Mouse (Mus musculus) lung, embryonic 15.5 days (tissue): Measurements from ENCODE around the gene Krt81. TPM values are rescaled to one million over a fixed set of nuclear protein-coding genes. Genes with fewer than 3 reads are reported as not detected.

Source experiments
- ATAC-seq: fragments of 200-750 bp; cut with Nextera tagmentation; 2 replicates; pipeline ENCODE4 v1.8.0; 2017; ENCODE audit warnings: moderate number of reproducible peaks, borderline replicate concordance; ENCODE audit not compliant: low FRiP score, low TSS enrichment; ENCODE audit errors: extremely low read depth
- H3K27ac ChIP-seq: fragments of 300-500 bp; sonication (generic); 2 replicates; pipeline ENCODE4 v1.5.1; 2015; ENCODE audit warnings: moderate library complexity, mild to moderate bottlenecking, inconsistent platforms
- H3K27me3 ChIP-seq: fragments of 300-500 bp; sonication (generic); 2 replicates; pipeline ENCODE4 v1.6.1; 2015; ENCODE audit warnings: inconsistent platforms
- H3K36me3 ChIP-seq: fragments of 300-500 bp; sonication (generic); 2 replicates; pipeline ENCODE4 v1.6.1; 2015; ENCODE audit warnings: inconsistent platforms
- H3K4me1 ChIP-seq: fragments of 300-500 bp; sonication (generic); 2 replicates; pipeline ENCODE4 v1.6.1; 2015; ENCODE audit warnings: inconsistent platforms
- H3K4me2 ChIP-seq: fragments of 300-500 bp; sonication (generic); 2 replicates; pipeline ENCODE4 v1.6.1; 2015; ENCODE audit warnings: inconsistent platforms, mild to moderate bottlenecking, moderate library complexity
- H3K4me3 ChIP-seq: fragments of 300-500 bp; sonication (generic); 2 replicates; pipeline ENCODE4 v1.5.1; 2015; ENCODE audit warnings: mild to moderate bottlenecking, inconsistent platforms
- H3K9ac ChIP-seq: fragments of 300-500 bp; sonication (generic); 2 replicates; pipeline ENCODE4 v1.6.1; 2015; ENCODE audit warnings: inconsistent platforms
- H3K9me3 ChIP-seq: fragments of 300-500 bp; sonication (generic); 2 replicates; pipeline ENCODE4 v1.6.1; 2016; ENCODE audit warnings: inconsistent platforms
- WGBS: fragments of 180-500 bp; shearing (Covaris S2); methylation state at CpG from one replicate; pipeline ENCODE4 v1.1.7; 2015; 5-methylcytosine and 5-hydroxymethylcytosine counted together
- polyA plus RNA-seq: library from polyadenylated mRNA; unstranded; fragments of >200 nt; fragmentation: Nextera tagmentation; extraction: Ambion mirVana; gene quantifications from 2 replicates; pipeline ENCODE4 v1.2.1, GENCODE M21; 2015

Gene Krt81
- polyA plus RNA-seq, 1 experiment from 2014 or later, result not detected

DNA sequence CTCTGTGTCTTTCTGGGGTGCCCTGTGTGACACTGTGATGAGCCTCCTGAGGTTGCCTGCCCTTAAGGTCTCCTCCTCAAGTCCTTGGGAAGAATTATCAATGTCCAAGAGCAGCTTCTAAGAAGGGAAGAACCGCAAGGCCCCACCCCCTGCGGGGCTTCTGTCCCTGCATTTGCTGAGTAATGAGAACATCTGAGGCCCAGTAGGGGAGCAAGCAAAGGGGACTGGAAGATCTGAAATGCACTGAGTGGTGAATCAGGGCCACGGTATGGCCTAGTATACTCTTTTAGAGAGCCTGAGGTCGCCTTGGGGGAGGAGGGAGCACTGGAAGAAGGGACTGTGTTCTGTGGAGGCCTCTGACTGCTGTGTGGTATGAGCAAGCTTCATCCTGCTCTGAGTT is 18.5 kb upstream of the Krt81 start:
- H3K9me3 ChIP-seq, result no peaks in the 10 kb centered on the region
- 34% methylated on average over 4 of the region's 4 CpGs for WGBS
- no peak overlapping the region for H3K27ac ChIP-seq
- H3K36me3 ChIP-seq, result no peaks in the 10 kb centered on the region
- no peak for ATAC-seq
- H3K4me2 ChIP-seq, result no peak overlapping the region
- H3K27me3 ChIP-seq, result peaks cover 17% of the 10 kb centered on the region
- H3K4me3 ChIP-seq, result no peak overlapping the region
- peaks cover 4% of the 10 kb centered on the region for H3K4me1 ChIP-seq
- H3K9ac ChIP-seq, result no peak overlapping the region

DNA sequence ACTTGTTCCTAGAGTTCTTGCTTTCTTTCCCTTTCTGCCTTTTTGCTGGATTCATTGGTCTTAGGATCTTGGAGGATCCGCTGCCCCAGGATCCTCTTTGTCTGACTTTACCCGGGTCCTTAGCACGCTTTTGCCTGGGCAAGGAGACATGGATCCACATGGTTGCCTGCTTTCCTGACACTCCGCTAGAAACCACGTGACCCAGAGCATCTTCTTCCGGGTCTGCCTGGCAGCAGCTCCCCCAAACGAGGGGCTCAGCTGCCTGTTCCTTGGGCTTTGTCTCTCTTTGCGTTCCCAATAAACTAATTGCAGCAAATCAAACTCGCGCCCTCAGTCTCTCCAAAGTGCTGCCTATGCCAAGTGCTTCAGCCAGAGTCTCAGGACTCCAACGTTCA is 16.1 kb upstream of the Krt81 start:
- Histone ChIP-seq H3K4me1 (peaks cover 4% of the 10 kb centered on the region), H3K4me2 (peak overlapping the region; percentile 54), H3K27me3 (peaks cover 17% of the 10 kb centered on the region), H3K4me3 (no peak overlapping the region; the same call in 1 of the 2 replicates), H3K9me3 (no peaks in the 10 kb centered on the region), H3K9ac (no peak overlapping the region), H3K27ac (no peak overlapping the region), H3K36me3 (no peaks in the 10 kb centered on the region)
- 27% methylated on average over 11 of the region's 11 CpGs for WGBS
- ATAC-seq, result no peak

DNA sequence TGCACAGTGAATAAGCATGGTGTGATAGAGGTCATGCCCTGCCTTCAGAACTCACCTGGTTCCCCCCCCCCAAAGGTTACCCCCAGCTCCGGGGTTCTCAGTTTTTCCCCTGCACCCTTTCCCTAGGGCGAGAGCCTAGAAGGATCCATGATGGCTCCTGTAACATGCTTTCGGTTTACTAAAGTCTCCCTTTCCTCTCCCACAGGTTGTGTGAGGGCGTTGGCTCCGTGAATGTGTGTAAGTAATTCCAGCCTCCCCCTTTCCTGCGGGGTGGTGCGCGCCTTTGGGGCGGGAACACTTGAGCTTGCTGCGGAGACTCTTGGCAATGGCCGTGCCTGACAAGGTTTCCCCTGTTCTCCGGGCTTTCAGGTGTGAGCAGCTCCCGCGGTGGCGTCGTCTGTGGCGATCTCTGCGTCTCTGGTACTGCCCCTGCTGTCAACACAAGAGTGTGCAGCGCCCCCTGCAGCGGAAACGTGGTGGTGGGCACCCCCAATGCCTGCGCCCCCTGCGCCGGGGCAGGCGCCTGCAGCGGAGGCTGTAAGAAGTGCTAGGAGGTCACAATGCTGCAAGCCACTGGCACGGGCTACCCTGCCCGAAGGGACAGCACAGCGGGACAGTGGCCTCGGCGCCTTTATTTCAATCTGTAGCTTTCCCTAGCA is 15.6 kb upstream of the Krt81 start:
- H3K27ac ChIP-seq, result no peak overlapping the region
- no peak for ATAC-seq
- peak overlapping the region; percentile 54 for H3K4me2 ChIP-seq
- H3K9me3 ChIP-seq, result no peaks in the 10 kb centered on the region
- H3K4me3 ChIP-seq, result peak overlapping the region; percentile 22
- peaks cover 17% of the 10 kb centered on the region for H3K27me3 ChIP-seq
- H3K36me3 ChIP-seq, result no peaks in the 10 kb centered on the region
- peaks cover 4% of the 10 kb centered on the region for H3K4me1 ChIP-seq
- H3K9ac ChIP-seq, result no peak overlapping the region
- WGBS, result 4% methylated on average over 31 of the region's 31 CpGs

DNA sequence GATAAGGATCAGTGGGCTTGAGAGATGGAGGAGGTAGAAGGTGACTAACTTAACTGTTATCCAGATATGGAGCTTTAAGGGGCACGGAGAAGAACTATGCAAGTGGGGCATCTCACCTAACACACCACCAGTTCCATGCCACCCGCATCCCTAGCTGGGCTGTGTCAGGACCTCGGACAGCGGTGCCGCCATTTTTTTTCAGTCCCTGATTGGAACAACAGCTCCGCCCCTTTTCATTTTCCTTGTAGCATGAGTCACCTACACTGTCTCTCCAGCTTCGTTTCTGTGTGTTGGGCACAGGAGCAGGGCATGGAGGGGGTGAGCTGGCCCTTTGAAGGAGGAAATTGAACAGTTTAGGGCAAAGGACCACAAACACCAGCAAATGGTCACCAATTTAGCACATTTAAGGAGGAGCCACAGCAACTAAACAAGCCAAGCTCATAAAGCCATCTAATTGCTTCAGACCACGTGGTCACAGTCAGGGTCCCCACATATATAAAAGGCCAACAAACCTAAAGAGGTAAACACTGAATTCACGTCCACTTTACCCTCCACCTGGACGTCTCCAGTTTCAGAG is 9.5 kb upstream of the Krt81 start, which contains the start of gene Krt86:
Gene Krt86, plus strand, starts transcription at position 527 of the 577 bp plus-strand sequence.
- Histone ChIP-seq H3K4me1 (no peaks in the 10 kb centered on the region), H3K9me3 (no peaks in the 10 kb centered on the region), H3K36me3 (no peaks in the 10 kb centered on the region), H3K4me3 (no peak within 1 kb of the TSS), H3K27ac (no peak within 1 kb of the TSS), H3K9ac (no peak within 1 kb of the TSS), H3K27me3 (0 out of 2 replicates have a peak, but pooled peaks cover 5% of the 10 kb centered on the region), H3K4me2 (no peak within 1 kb of the TSS)
- WGBS, result 23% methylated on average over 10 of the region's 10 CpGs
- ATAC-seq, result no peak

DNA sequence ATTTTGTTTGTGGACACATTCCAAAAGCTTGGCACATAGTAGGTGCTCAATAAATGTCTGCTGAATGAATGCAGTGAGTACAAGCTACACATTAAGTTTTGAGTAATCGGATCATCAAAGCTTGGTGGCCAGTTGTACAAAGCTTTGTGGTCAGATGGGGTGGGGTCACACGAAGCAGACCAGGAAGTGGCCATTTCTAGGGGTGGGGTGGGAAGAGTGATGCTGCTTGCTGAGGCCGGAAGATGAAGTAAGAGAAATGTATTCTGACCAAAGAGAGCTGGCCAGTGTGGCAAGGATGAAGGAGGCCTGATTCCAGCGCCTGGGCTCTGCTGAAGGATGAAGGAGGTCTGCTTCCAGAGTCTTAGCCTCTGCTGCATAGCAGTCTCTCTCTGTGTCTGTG is 5.5 kb upstream of the Krt81 start:
- Histone ChIP-seq H3K9ac (no peak overlapping the region), H3K36me3 (no peaks in the 10 kb centered on the region), H3K4me3 (no peak overlapping the region), H3K4me2 (no peak overlapping the region), H3K27me3 (no peaks in the 10 kb centered on the region), H3K9me3 (no peaks in the 10 kb centered on the region), H3K27ac (no peak overlapping the region), H3K4me1 (no peaks in the 10 kb centered on the region)
- WGBS, result 74% methylated on average over 4 of the region's 4 CpGs
- ATAC-seq, result no peak

DNA sequence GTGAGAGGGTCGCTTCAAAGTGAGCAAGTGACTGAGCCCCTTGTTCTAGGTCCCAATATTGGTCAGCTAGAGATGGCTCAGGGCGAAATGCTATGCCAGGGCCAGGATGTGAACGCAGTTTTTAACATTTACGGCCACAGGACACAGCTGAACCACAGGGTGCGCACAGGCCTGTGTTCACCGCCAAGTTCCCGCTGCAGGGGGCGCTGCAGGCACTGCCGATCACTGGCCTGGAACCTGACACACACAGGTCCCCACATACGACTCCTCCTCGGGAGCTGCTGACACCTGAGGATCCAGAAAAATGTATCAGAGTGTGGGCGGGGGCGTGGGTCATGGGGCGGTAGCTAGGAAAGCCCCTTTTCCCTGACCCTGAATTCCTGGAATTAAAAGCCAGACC is 4.3 kb downstream of the Krt81 start:
- Histone ChIP-seq H3K4me3 (no peak overlapping the region), H3K4me2 (no peak overlapping the region), H3K9ac (no peak overlapping the region), H3K4me1 (0 out of 2 replicates have a peak, but pooled peaks cover 6% of the 10 kb centered on the region), H3K27ac (no peak overlapping the region), H3K9me3 (no peaks in the 10 kb centered on the region), H3K27me3 (no peaks in the 10 kb centered on the region), H3K36me3 (no peaks in the 10 kb centered on the region)
- no peak for ATAC-seq
- 75% methylated on average over 14 of the region's 14 CpGs for WGBS

DNA sequence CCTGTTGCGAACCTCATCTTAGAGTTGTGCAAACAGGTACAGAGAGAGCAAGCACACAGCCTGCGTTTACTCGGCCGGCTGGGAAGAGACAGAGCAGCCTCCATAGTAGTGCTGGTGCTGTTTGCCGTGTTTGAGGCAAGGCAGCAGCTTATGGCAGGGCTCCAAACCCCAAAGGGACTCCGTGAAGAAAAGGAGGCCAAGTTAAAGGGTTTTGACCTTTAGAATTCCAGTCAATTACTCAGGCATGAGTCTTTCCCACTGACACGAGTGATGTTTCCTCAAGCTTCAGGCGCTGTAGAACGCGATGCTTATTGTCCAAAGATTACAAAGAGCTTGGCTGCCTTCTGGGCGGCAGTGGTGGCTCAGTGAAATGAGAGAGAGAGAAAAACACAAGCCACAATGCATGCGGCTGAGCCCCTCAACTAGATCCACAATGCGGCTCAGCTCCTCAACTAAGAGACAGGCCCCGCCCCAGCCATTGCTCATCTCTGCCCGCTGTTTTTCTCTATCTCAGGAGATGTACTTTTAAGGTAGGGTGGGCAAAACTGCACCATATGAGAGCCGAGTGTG is 5.1 kb downstream of the Krt81 start:
- Histone ChIP-seq H3K9me3 (no peaks in the 10 kb centered on the region), H3K27me3 (no peaks in the 10 kb centered on the region), H3K4me1 (0 out of 2 replicates have a peak, but pooled peaks cover 6% of the 10 kb centered on the region), H3K4me3 (no peak overlapping the region), H3K9ac (no peak overlapping the region), H3K36me3 (no peaks in the 10 kb centered on the region), H3K27ac (no peak overlapping the region), H3K4me2 (no peak overlapping the region)
- WGBS, result 44% methylated on average over 16 of the region's 16 CpGs
- no peak for ATAC-seq

DNA sequence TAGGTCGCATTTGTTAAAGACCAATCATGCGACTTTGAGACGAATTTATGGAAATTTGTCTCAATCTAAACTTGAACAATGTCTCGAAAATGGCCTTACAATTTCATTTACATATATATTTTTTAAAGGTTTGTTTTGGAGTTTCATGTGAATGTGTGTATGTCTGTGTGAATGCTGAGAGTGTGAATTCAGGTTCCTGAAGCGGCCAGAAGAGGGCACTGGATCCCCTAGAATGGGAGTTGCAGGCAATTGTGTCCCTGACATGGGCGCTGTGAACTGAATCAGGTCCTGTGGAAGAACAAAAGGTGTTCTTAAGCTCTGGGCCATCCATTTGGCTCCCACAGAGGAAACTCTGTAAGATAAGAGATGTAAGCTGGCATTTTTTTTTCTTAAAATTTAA is 7.7 kb downstream of the Krt81 start:
- no peaks in the 10 kb centered on the region for H3K9me3 ChIP-seq
- no peaks in the 10 kb centered on the region for H3K36me3 ChIP-seq
- no peak overlapping the region for H3K27ac ChIP-seq
- 0 out of 2 replicates have a peak, but pooled peaks cover 6% of the 10 kb centered on the region for H3K4me1 ChIP-seq
- no peak overlapping the region for H3K9ac ChIP-seq
- no peak for ATAC-seq
- H3K27me3 ChIP-seq, result no peaks in the 10 kb centered on the region
- no peak overlapping the region for H3K4me2 ChIP-seq
- WGBS, result 85% methylated on average over 6 of the region's 6 CpGs
- H3K4me3 ChIP-seq, result no peak overlapping the region

DNA sequence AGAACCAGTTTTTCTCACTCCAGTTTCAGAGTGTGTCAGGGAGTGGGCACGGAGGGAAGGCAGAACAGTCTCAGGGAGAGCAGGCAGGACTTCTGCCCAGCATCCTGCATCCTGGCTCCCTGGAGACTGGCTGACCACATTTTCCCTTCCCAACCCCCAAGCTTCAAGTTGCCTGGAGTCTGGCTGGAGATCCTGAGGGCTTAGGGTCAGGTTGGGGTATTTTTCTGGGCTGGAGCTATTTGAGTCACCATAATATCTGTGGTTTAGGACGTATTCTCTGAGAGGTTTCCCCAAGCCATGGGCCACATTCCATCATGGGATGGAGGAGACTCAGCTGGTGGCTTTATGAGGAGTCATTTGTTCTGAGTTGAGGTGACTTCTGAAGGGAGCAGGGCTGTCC is 8.3 kb downstream of the Krt81 start:
- H3K36me3 ChIP-seq, result no peaks in the 10 kb centered on the region
- no peak overlapping the region for H3K27ac ChIP-seq
- no peak overlapping the region for H3K4me3 ChIP-seq
- 0 out of 2 replicates have a peak, but pooled peaks cover 6% of the 10 kb centered on the region for H3K4me1 ChIP-seq
- no peak overlapping the region for H3K4me2 ChIP-seq
- H3K9ac ChIP-seq, result no peak overlapping the region
- no peak for ATAC-seq
- H3K27me3 ChIP-seq, result no peaks in the 10 kb centered on the region
- no peaks in the 10 kb centered on the region for H3K9me3 ChIP-seq
- WGBS, result 70% methylated on average over 2 of the region's 2 CpGs

DNA sequence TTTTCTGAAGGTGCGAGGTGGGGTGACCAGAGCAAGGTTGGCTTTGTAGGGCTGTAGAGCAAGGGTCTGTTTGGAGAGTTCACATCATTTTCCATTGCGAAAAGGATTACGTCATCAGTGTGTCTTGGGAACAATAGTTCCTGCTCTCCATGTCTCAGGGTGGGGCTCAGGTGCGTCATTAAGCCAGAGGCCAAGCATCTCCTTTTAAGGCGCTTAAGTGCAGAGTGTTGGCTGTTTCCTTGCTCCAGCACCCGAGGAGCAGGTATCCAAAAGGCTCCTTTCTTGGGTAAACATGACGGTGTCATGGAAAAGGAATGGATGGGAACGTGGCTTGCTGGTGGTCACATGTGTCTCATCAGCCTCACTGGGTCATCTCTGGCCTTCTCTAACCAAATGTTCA is 8.8 kb downstream of the Krt81 start:
- no peak overlapping the region for H3K27ac ChIP-seq
- ATAC-seq, result no peak
- H3K4me2 ChIP-seq, result no peak overlapping the region
- H3K4me3 ChIP-seq, result no peak overlapping the region
- 61% methylated on average over 8 of the region's 8 CpGs for WGBS
- H3K9me3 ChIP-seq, result no peaks in the 10 kb centered on the region
- H3K27me3 ChIP-seq, result no peaks in the 10 kb centered on the region
- H3K4me1 ChIP-seq, result 0 out of 2 replicates have a peak, but pooled peaks cover 6% of the 10 kb centered on the region
- H3K9ac ChIP-seq, result no peak overlapping the region
- H3K36me3 ChIP-seq, result no peaks in the 10 kb centered on the region

DNA sequence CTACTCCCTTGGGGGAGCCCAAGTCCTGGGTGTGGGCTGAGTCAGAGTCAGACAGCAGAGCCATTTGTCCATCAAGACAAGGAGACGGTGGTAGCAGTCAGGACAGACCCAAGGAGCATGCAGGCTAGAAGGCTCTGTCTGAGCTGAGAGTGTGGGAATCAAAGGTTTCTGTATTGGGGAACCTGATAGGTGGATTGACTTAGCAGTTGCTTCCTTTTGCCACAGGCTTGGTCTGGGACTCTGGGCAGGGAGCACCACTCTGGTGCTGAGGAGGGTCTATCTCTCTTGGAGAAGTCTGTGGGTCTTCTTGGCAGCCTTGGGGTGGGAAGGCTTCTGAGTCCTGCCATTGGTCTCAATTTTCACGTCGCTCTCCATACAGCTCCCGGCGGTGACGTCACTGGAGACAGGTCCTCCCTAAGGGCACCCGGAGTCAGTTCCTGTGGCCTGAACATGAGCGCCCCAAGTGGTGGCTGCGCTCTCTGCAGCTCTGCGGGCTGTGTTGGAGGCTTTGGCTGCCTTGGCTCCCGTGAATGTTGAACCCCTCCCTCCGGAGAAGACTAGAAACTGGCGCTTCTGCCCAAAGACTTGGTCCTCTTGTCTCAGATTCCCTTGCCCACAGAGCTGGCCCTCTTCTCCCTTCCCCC is 10.3 kb downstream of the Krt81 start:
- WGBS, result 3% methylated on average over 13 of the region's 13 CpGs

DNA sequence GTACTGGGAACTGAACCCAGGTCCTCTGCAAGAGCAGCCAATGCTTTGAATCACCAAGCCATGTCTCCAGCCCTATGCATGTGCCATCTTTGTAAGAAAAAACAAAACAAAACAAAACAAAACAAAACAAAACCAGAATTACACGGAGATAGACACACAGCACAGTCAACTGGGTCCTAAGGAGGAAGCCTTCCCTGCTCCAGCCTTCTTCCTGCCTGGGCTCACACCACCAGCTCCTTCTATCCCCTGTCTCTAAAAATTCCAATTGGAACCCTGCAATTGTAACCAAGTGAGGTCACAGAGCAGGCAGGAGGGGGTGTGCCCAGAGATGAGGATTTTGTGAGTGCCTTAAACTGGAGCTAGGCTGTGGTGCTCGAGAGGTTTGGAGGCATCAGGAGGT is 16.1 kb downstream of the Krt81 start, which contains the start of gene Krt88:
Gene Krt88, plus strand, starts transcription at position 301 of the 400 bp plus-strand sequence.
- Histone ChIP-seq H3K4me1 (no peaks in the 10 kb centered on the region), H3K27me3 (no peaks in the 10 kb centered on the region), H3K4me2 (no peak within 1 kb of the TSS), H3K9me3 (no peaks in the 10 kb centered on the region), H3K4me3 (no peak within 1 kb of the TSS), H3K27ac (no peak within 1 kb of the TSS), H3K9ac (no peak within 1 kb of the TSS), H3K36me3 (no peaks in the 10 kb centered on the region)
- ATAC-seq, result no peak
- WGBS, result 62% methylated on average over 2 of the region's 2 CpGs

More for the DNA sequence above, 10.3 kb downstream of the Krt81 start:
- Histone ChIP-seq H3K9me3 (no peaks in the 10 kb centered on the region), H3K4me3 (no peak overlapping the region), H3K9ac (no peak overlapping the region), H3K36me3 (no peaks in the 10 kb centered on the region), H3K27me3 (no peaks in the 10 kb centered on the region), H3K4me2 (no peak overlapping the region), H3K27ac (no peak overlapping the region), H3K4me1 (0 out of 2 replicates have a peak, but pooled peaks cover 1% of the 10 kb centered on the region)
- ATAC-seq, result peak; percentile 67; the same call in 1 of the 2 replicates
